Mouse (Mus musculus) MEL (cell line): ENCODE data around the gene Gm29797. TPM values are rescaled to one million over a fixed set of nuclear protein-coding genes. Genes with fewer than 3 reads are reported as not detected.

Experiments used
- DNase-seq: peaks from one replicate; pipeline ENCODE4 v3.0.0; 2011; ENCODE audit warnings: low read depth, low spot score
- H3K27ac ChIP-seq: 2 replicates; pipeline ENCODE4 v1.5.1; 2012; ENCODE audit warnings: low read depth, mild to moderate bottlenecking, control low read depth, low read length, moderate library complexity; ENCODE audit not compliant: control insufficient read depth
- H3K27me3 ChIP-seq, 2 experiments: fragments of 150-350 bp in 1 of 2; sonication (generic) in 1 of 2; 2 replicates each; pipeline ENCODE4 v1.6.1; 2012; ENCODE audit warnings: low read length in 2 of 2, mild to moderate bottlenecking in 2 of 2, improper control_type of control experiment in 1 of 2, moderate library complexity in 1 of 2; ENCODE audit not compliant: insufficient read depth in 2 of 2, control insufficient read depth in 1 of 2
- H3K36me3 ChIP-seq, 2 experiments: 2 replicates each; pipeline ENCODE4 v1.6.1; 2012 to 2014; ENCODE audit warnings: low read length in 2 of 2, improper control_type of control experiment in 1 of 2, inconsistent platforms in 1 of 2, mild to moderate bottlenecking in 1 of 2; ENCODE audit not compliant: insufficient read depth in 2 of 2, control insufficient read depth in 1 of 2
- H3K4me1 ChIP-seq, 2 experiments: fragments of 150-350 bp in 1 of 2; sonication (generic) in 1 of 2; 2 replicates each; pipeline ENCODE4 v1.6.1; 2012; ENCODE audit warnings: low read length in 2 of 2, improper control_type of control experiment in 1 of 2, mild to moderate bottlenecking in 1 of 2; ENCODE audit not compliant: insufficient read depth in 2 of 2, control insufficient read depth in 1 of 2
- H3K4me3 ChIP-seq, 2 experiments: fragments of 150-350 bp in 1 of 2; sonication (generic) in 1 of 2; 2 replicates each; pipeline ENCODE4 v1.5.1; 2012; ENCODE audit warnings: low read depth in 2 of 2, low read length in 2 of 2, mild to moderate bottlenecking in 2 of 2, moderate library complexity in 2 of 2, control low read depth in 1 of 2, improper control_type of control experiment in 1 of 2; ENCODE audit not compliant: control insufficient read depth in 1 of 2, insufficient read depth in 1 of 2
- H3K79me2 ChIP-seq: 2 replicates; pipeline ENCODE4 v1.6.1; 2012; ENCODE audit warnings: mild to moderate bottlenecking, low read length, moderate library complexity; ENCODE audit not compliant: control insufficient read depth, poor library complexity, insufficient read depth
- H3K9ac ChIP-seq: 2 replicates; pipeline ENCODE4 v1.6.1; 2012; ENCODE audit warnings: low read depth, mild to moderate bottlenecking, control low read depth, low read length, moderate library complexity; ENCODE audit not compliant: control insufficient read depth, poor library complexity, severe bottlenecking
- H3K9me3 ChIP-seq: fragments of 150-350 bp; sonication (generic); replicated peaks from 2 replicates; pipeline ENCODE4 v1.6.1; 2012; ENCODE audit warnings: mild to moderate bottlenecking, low read length, improper control_type of control experiment, moderate library complexity; ENCODE audit not compliant: insufficient read depth
- CHD1 ChIP-seq: IDR thresholded peaks from 2 replicates; pipeline ENCODE4 v1.6.1; 2012; ENCODE audit warnings: low read depth, mild to moderate bottlenecking, inconsistent platforms, low read length, improper control_type of control experiment
- CHD2 ChIP-seq: IDR thresholded peaks from 2 replicates; pipeline ENCODE4 v1.6.1; 2011; ENCODE audit warnings: low read length, improper control_type of control experiment
- CTCF ChIP-seq, 3 experiments: IDR thresholded peaks in 2 of 3; conservative IDR thresholded peaks in 1 of 3; 2 replicates each; pipeline ENCODE4 v1.5.1; 2011 to 2012; ENCODE audit warnings: low read length in 3 of 3, low read depth in 2 of 3, mild to moderate bottlenecking in 2 of 3, improper control_type of control experiment in 1 of 3, inconsistent platforms in 1 of 3, mixed read lengths in 1 of 3, moderate library complexity in 1 of 3; ENCODE audit not compliant: control insufficient read depth in 1 of 3, insufficient read depth in 1 of 3, poor library complexity in 1 of 3, severe bottlenecking in 1 of 3
- E2F4 ChIP-seq: IDR thresholded peaks from 2 replicates; pipeline ENCODE4 v1.6.1; 2011; ENCODE audit warnings: low read depth, low read length, improper control_type of control experiment, borderline replicate concordance
- EP300 ChIP-seq, 2 experiments: IDR thresholded peaks; 2 replicates each; pipeline ENCODE4 v1.6.1; 2011; ENCODE audit warnings: improper control_type of control experiment in 2 of 2, low read length in 2 of 2, low read depth in 1 of 2, mild to moderate bottlenecking in 1 of 2
- ETS1 ChIP-seq: IDR thresholded peaks from 2 replicates; pipeline ENCODE4 v1.6.1; 2012; ENCODE audit warnings: low read depth, mild to moderate bottlenecking, inconsistent platforms, low read length, improper control_type of control experiment, moderate library complexity
- GATA1 ChIP-seq: IDR thresholded peaks from 2 replicates; pipeline ENCODE4 v1.6.1; 2011; ENCODE audit warnings: low read depth, low read length, improper control_type of control experiment
- JUND ChIP-seq: IDR thresholded peaks from 2 replicates; pipeline ENCODE4 v1.6.1; 2011; ENCODE audit warnings: low read depth, mild to moderate bottlenecking, improper control_type of control experiment, low read length
- KAT2A ChIP-seq: conservative IDR thresholded peaks from 2 replicates; pipeline ENCODE4 v1.6.1; 2012; ENCODE audit warnings: low read depth, low read length, improper control_type of control experiment, inconsistent platforms
- MAX ChIP-seq: IDR thresholded peaks from 2 replicates; pipeline ENCODE4 v1.6.1; 2011; ENCODE audit warnings: low read length, improper control_type of control experiment
- MAZ ChIP-seq: IDR thresholded peaks from 2 replicates; pipeline ENCODE4 v1.6.1; 2012; ENCODE audit warnings: low read depth, mild to moderate bottlenecking, inconsistent platforms, low read length, improper control_type of control experiment
- MYB ChIP-seq: IDR thresholded peaks from 2 replicates; pipeline ENCODE4 v1.6.1; 2011; ENCODE audit warnings: mild to moderate bottlenecking, low read depth, low read length, improper control_type of control experiment
- MYC ChIP-seq: IDR thresholded peaks from 2 replicates; pipeline ENCODE4 v1.6.1; 2011; ENCODE audit warnings: low read depth, mild to moderate bottlenecking, low read length, improper control_type of control experiment, moderate library complexity
- POLR2A ChIP-seq, 2 experiments: IDR thresholded peaks; 2 replicates each; pipeline ENCODE4 v1.6.1; 2011 to 2012; ENCODE audit warnings: low read length in 2 of 2, mild to moderate bottlenecking in 2 of 2, control low read depth in 1 of 2, improper control_type of control experiment in 1 of 2, low read depth in 1 of 2, moderate library complexity in 1 of 2; ENCODE audit not compliant: control insufficient read depth in 1 of 2, insufficient read depth in 1 of 2, poor library complexity in 1 of 2
- POLR2AphosphoS2 ChIP-seq: IDR thresholded peaks from 2 replicates; pipeline ENCODE4 v1.6.1; 2011; ENCODE audit warnings: low read length, improper control_type of control experiment
- RAD21 ChIP-seq: IDR thresholded peaks from 2 replicates; pipeline ENCODE4 v1.6.1; 2011; ENCODE audit warnings: mild to moderate bottlenecking, low read depth, low read length, improper control_type of control experiment
- RCOR1 ChIP-seq: IDR thresholded peaks from 2 replicates; pipeline ENCODE4 v1.6.1; 2012; ENCODE audit warnings: low read depth, mild to moderate bottlenecking, inconsistent platforms, low read length, improper control_type of control experiment
- TAL1 ChIP-seq: IDR thresholded peaks from 2 replicates; pipeline ENCODE4 v1.6.1; 2012; ENCODE audit warnings: mild to moderate bottlenecking, inconsistent platforms, low read length, moderate library complexity, mixed read lengths
- TBP ChIP-seq: IDR thresholded peaks from 2 replicates; pipeline ENCODE4 v1.8.0; 2011; ENCODE audit warnings: low read depth, low read length, improper control_type of control experiment
- TCF12 ChIP-seq: IDR thresholded peaks from 2 replicates; pipeline ENCODE4 v1.6.1; 2014; ENCODE audit warnings: low read depth, mild to moderate bottlenecking, inconsistent platforms, low read length, improper control_type of control experiment, moderate library complexity
- UBTF ChIP-seq: IDR thresholded peaks from 2 replicates; pipeline ENCODE4 v1.6.1; 2012; ENCODE audit warnings: low read depth, mild to moderate bottlenecking, inconsistent platforms, low read length, improper control_type of control experiment, moderate library complexity, borderline replicate concordance; ENCODE audit not compliant: insufficient read depth
- USF2 ChIP-seq, 2 experiments: IDR thresholded peaks; 2 replicates each; pipeline ENCODE4 v1.6.1; 2011 to 2012; ENCODE audit warnings: improper control_type of control experiment in 2 of 2, low read length in 2 of 2, borderline replicate concordance in 1 of 2, inconsistent platforms in 1 of 2, low read depth in 1 of 2, mild to moderate bottlenecking in 1 of 2; ENCODE audit not compliant: insufficient read depth in 1 of 2
- ZC3H11A ChIP-seq: IDR thresholded peaks from 2 replicates; pipeline ENCODE4 v1.6.1; 2012; ENCODE audit warnings: low read depth, mild to moderate bottlenecking, inconsistent platforms, low read length, improper control_type of control experiment
- ZMIZ1 ChIP-seq: IDR thresholded peaks from 2 replicates; pipeline ENCODE4 v1.6.1; 2012; ENCODE audit warnings: low read depth, mild to moderate bottlenecking, inconsistent platforms, low read length, improper control_type of control experiment, moderate library complexity
- polyA plus RNA-seq, 2 experiments: library from polyadenylated mRNA; stranded (reverse) in 1 of 2; unstranded in 1 of 2; fragments of >175 nt in 1 of 2; fragments of >200 nt in 1 of 2; gene quantifications; 2 replicates each; pipeline versions ENCODE4 v1.2.1 to v1.2.4; 2012; ENCODE audit warnings: low replicate concordance in 2 of 2, low read depth in 1 of 2; ENCODE audit not compliant: insufficient read length in 2 of 2, insufficient read depth in 1 of 2, missing spikeins in 1 of 2
- total RNA-seq: library from RNA; depleted of rRNA; stranded (reverse); fragments of 300-350 nt; gene quantifications from 2 replicates; pipeline ENCODE4 v1.2.3, GENCODE M21; 2012

Gene Gm29797
- total and polyA plus RNA-seq, 3 experiments: not detected

DNA sequence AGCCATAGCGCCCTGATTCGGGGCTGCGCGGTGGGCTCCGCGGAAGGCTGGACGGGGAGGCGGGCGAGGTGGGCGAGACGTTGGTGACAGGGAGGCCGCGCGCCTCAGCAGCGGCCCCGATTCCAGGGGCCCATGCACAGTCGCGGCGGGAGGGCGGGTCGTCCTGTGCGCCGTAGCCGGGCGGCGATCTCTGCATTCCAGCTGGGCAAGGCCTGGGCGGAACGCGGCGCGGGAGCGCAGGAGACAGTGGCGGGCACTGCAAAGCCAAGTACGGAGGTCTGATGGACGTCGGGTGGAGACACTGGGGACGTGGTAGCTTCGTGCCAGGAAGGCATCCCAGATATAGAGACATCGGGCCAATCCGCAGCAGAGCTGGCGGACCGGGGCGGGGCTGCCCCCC, 14.5 kb downstream of the Gm29797 start, which contains the start of gene Sox18:
TSS of gene Sox18 (minus strand) at position 315 of the 400 bp plus-strand sequence.
- peaks cover 3 to 6% of the 10 kb centered on the region in 2 experiments; a peak in 2 of 4 replicates for H3K27me3 ChIP-seq
- peaks cover 0 to 12% of the 10 kb centered on the region in 2 experiments; a peak in 3 of 4 replicates for H3K4me1 ChIP-seq
- H3K36me3 ChIP-seq: peaks cover 0 to 5% of the 10 kb centered on the region in 2 experiments; a peak in 2 of 4 replicates
- H3K4me3 ChIP-seq: no peak within 1 kb of the TSS
- H3K9me3 ChIP-seq: no peaks in the 10 kb centered on the region
- H3K9ac ChIP-seq: no peak within 1 kb of the TSS
- no peak for DNase-seq
- TF ChIP-seq RAD21: no peak
- no peak for TF ChIP-seq UBTF
- no peaks in the 10 kb centered on the region for H3K79me2 ChIP-seq
- H3K27ac ChIP-seq: no peak within 1 kb of the TSS

DNA sequence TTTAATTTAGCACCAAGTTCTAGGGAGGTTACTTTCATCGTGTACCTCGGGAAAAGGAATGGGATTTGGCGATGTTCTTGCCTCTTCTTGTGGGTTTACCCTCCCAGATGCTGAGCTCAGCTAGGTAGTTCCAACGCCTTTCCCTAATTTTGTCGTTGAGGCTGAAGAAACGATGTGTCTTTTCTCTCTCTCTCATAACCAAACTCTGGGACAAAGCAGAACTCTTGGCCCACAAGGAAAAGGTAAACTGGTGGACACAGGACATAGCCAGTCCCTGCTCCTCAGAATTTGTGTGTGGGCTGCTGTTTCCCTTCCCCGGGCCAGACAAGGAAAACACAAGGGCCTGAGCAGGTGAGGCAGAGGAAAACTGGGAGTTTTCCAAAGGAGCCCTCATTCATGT, 15.2 kb downstream of the Gm29797 start:
- Histone ChIP-seq H3K9ac (no peak overlapping the region), H3K4me3 (no peak overlapping the region), H3K36me3 (peaks cover 0 to 5% of the 10 kb centered on the region in 2 experiments; a peak in 2 of 4 replicates), H3K9me3 (no peaks in the 10 kb centered on the region), H3K27ac (no peak overlapping the region), H3K4me1 (peaks cover 0 to 13% of the 10 kb centered on the region in 2 experiments; a peak in 3 of 4 replicates), H3K79me2 (no peaks in the 10 kb centered on the region), H3K27me3 (peaks cover 3 to 6% of the 10 kb centered on the region in 2 experiments; a peak in 2 of 4 replicates)
- no peak for TF ChIP-seq ZMIZ1
- TF ChIP-seq CTCF (IDR thresholded peaks at IDR 0.05 in 2 of 3, conservative IDR thresholded peaks at IDR 0.05 in 1 of 3; ENCODE audit: control insufficient read depth in 1 of 3, insufficient read depth in 1 of 3, low read depth in 2 of 3, low read length in 3 of 3, poor library complexity in 1 of 3, severe bottlenecking in 1 of 3): no peak
- no peak for TF ChIP-seq MYB
- no peak for TF ChIP-seq EP300 (IDR thresholded peaks at IDR 0.05; ENCODE audit: low read depth in 1 of 2, low read length in 2 of 2)
- no peak for TF ChIP-seq ETS1
- no peak for TF ChIP-seq CHD2
- TF ChIP-seq POLR2A (IDR thresholded peaks at IDR 0.05; ENCODE audit: control insufficient read depth in 1 of 2, insufficient read depth in 1 of 2, low read depth in 1 of 2, low read length in 2 of 2, poor library complexity in 1 of 2): no peak
- no peak for TF ChIP-seq GATA1
- no peak for TF ChIP-seq TAL1
- TF ChIP-seq MAZ: no peak
- TF ChIP-seq ZC3H11A: no peak
- TF ChIP-seq MYC: no peak
- TF ChIP-seq JUND: no peak
- no peak for TF ChIP-seq TCF12
- no peak for DNase-seq

DNA sequence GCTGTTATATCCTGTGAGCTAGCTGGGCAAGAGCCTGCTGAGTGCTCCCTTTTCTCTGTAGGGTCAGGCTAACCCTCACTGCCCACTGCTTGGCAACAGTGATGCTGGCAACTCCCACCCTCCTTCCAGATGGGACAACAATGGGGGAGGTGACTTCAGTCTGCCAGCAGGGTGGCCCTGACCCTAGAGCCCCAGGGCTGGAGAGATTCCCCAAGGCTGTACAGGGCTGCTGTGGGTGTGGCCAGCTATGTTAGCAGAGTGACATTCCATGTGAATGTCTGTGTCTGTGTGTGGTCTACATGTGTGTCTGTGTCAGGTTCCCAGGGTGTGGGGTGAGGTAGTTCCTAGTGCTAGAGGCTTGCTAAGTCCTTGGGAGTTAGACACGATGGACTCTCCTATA, 16.7 kb downstream of the Gm29797 start:
- Histone ChIP-seq H3K27ac (no peak overlapping the region), H3K4me1 (peaks cover 0 to 13% of the 10 kb centered on the region in 2 experiments; a peak in 3 of 4 replicates), H3K9ac (no peak overlapping the region), H3K27me3 (peaks cover 3% of the 10 kb centered on the region in 2 experiments; a peak in 2 of 4 replicates), H3K4me3 (no peak overlapping the region), H3K36me3 (peaks cover 0 to 5% of the 10 kb centered on the region in 2 experiments; a peak in 2 of 4 replicates), H3K9me3 (no peaks in the 10 kb centered on the region), H3K79me2 (no peaks in the 10 kb centered on the region)
- no peak for DNase-seq
- TF ChIP-seq E2F4: no peak
- TF ChIP-seq TBP: no peak
- TF ChIP-seq POLR2A (IDR thresholded peaks at IDR 0.05; ENCODE audit: control insufficient read depth in 1 of 2, insufficient read depth in 1 of 2, low read depth in 1 of 2, low read length in 2 of 2, poor library complexity in 1 of 2): no peak
- no peak for TF ChIP-seq MYC
- TF ChIP-seq TCF12: no peak
- TF ChIP-seq POLR2AphosphoS2: no peak
- no peak for TF ChIP-seq USF2 (IDR thresholded peaks at IDR 0.05; ENCODE audit: borderline replicate concordance in 1 of 2, insufficient read depth in 1 of 2, low read depth in 1 of 2, low read length in 2 of 2)
- TF ChIP-seq MAZ: no peak
- no peak for TF ChIP-seq MAX
- TF ChIP-seq ZC3H11A: no peak
- TF ChIP-seq RCOR1: no peak
- no peak for TF ChIP-seq KAT2A
- TF ChIP-seq CHD1: no peak
- TF ChIP-seq EP300 (IDR thresholded peaks at IDR 0.05; ENCODE audit: low read depth in 1 of 2, low read length in 2 of 2): no peak
